Comparison of ENCODE assay signal across 9 mouse cellular contexts in genomic region chr4:45508469-45508868, GRCm38 (mm10). TPM values are rescaled to one million over a fixed set of nuclear protein-coding genes. Genes with fewer than 3 reads are reported as not detected.
DNase-seq lines count a peak whose midpoint lies in the region; ATAC-seq lines count a peak whose summit lies in the region.
"Had no signal": no experiment of that assay in that cellular context is flagged by ENCODE, and none has a peak within 500 bp of the region (broad histone marks: within the 10 kb centered on the region; RNA-seq: fewer than 3 reads in every experiment).

No protein-coding gene starts in this region.

- H3K27ac ChIP-seq in kidney, embryonic 15.5 days, result 0 out of 2 replicates have a peak overlapping the region, but pooled peaks have one; percentile 24
- H3K27ac ChIP-seq in kidney, embryonic 16.5 days (ENCODE audit: low read length), result no peak overlapping the region
- H3K27ac ChIP-seq in forebrain, embryonic 15.5 days (replicated peaks), result peak overlapping the region; percentile 71
- 0 out of 2 replicates have a peak overlapping the region, but pooled peaks have one; percentile 12 for H3K27ac ChIP-seq in limb, embryonic 12.5 days

- H3K36me3 ChIP-seq in kidney, embryonic 15.5 days, result no peaks in the 10 kb centered on the region
- no peaks in the 10 kb centered on the region for H3K36me3 ChIP-seq in kidney, embryonic 16.5 days (ENCODE audit: insufficient read depth, low read length)
- no peaks in the 10 kb centered on the region for H3K36me3 ChIP-seq in forebrain, embryonic 15.5 days
- no peaks in the 10 kb centered on the region for H3K36me3 ChIP-seq in limb, embryonic 12.5 days
- H3K36me3 ChIP-seq: G1E had no signal

- no peak overlapping the region for H3K4me2 ChIP-seq in kidney, embryonic 15.5 days
- H3K4me2 ChIP-seq in kidney, embryonic 16.5 days (replicated peaks; ENCODE audit: low read depth, low read length), result no peak overlapping the region
- no peak overlapping the region for H3K4me2 ChIP-seq in forebrain, embryonic 15.5 days (replicated peaks)
- H3K4me2 ChIP-seq in limb, embryonic 12.5 days, result no peak overlapping the region

- 71% methylated on average over 6 of the region's 6 CpGs for WGBS in kidney, embryonic 15.5 days
- 73% methylated on average over 6 of the region's 6 CpGs for WGBS in kidney, embryonic 16.5 days
- 26% methylated on average over 6 of the region's 6 CpGs for WGBS in forebrain, embryonic 15.5 days
- WGBS in limb, embryonic 12.5 days, result 26% methylated on average over 6 of the region's 6 CpGs

- H3K4me3 ChIP-seq in kidney, embryonic 15.5 days (replicated peaks), result no peak overlapping the region
- H3K4me3 ChIP-seq in kidney, embryonic 16.5 days (ENCODE audit: low read length), result no peak overlapping the region
- no peak overlapping the region for H3K4me3 ChIP-seq in forebrain, embryonic 15.5 days
- H3K4me3 ChIP-seq in limb, embryonic 12.5 days (replicated peaks), result no peak overlapping the region

- H3K9me3 ChIP-seq in kidney, embryonic 15.5 days (replicated peaks), result no peaks in the 10 kb centered on the region
- no peaks in the 10 kb centered on the region for H3K9me3 ChIP-seq in kidney, embryonic 16.5 days (ENCODE audit: low read length)
- H3K9me3 ChIP-seq in forebrain, embryonic 15.5 days, result no peaks in the 10 kb centered on the region
- no peaks in the 10 kb centered on the region for H3K9me3 ChIP-seq in limb, embryonic 12.5 days
- H3K9me3 ChIP-seq: G1E had no signal

- peaks cover 83% of the 10 kb centered on the region for H3K4me1 ChIP-seq in kidney, embryonic 15.5 days
- peaks cover 83% of the 10 kb centered on the region for H3K4me1 ChIP-seq in kidney, embryonic 16.5 days (ENCODE audit: insufficient read depth, low read length)
- H3K4me1 ChIP-seq in forebrain, embryonic 15.5 days, result peaks cover 61% of the 10 kb centered on the region
- peaks cover 73% of the 10 kb centered on the region for H3K4me1 ChIP-seq in limb, embryonic 12.5 days (replicated peaks)

- ATAC-seq in kidney, embryonic 15.5 days (replicated peaks; ENCODE audit: low FRiP score), result no peak
- ATAC-seq in kidney, embryonic 16.5 days (ENCODE audit: low FRiP score, low TSS enrichment), result no peak
- peak; percentile 52; the same call in 1 of the 2 replicates for ATAC-seq in forebrain, embryonic 15.5 days (replicated peaks)
- ATAC-seq in limb, embryonic 12.5 days (ENCODE audit: insufficient number of reproducible peaks, insufficient read depth, low FRiP score, low TSS enrichment, low read depth), result no peak
- ATAC-seq in inflammation-experienced regulatory T-cells, adult 6 months, result no peak

- H3K9ac ChIP-seq in kidney, embryonic 15.5 days, result no peak overlapping the region
- H3K9ac ChIP-seq in kidney, embryonic 16.5 days (replicated peaks; ENCODE audit: low read length), result no peak overlapping the region
- H3K9ac ChIP-seq in forebrain, embryonic 15.5 days (replicated peaks), result no peak overlapping the region
- no peak overlapping the region for H3K9ac ChIP-seq in limb, embryonic 12.5 days (replicated peaks)

- peak; percentile 82 for DNase-seq in brain, adult 2 months (ENCODE audit: low read depth, low spot score)
- DNase-seq in embryo, embryonic 10 days (ENCODE audit: low spot score), result no peak
- no peak for DNase-seq in urinary bladder, postnatal 25 days (ENCODE audit: low spot score)

- no peaks in the 10 kb centered on the region for H3K27me3 ChIP-seq in kidney, embryonic 15.5 days
- no peaks in the 10 kb centered on the region for H3K27me3 ChIP-seq in kidney, embryonic 16.5 days (ENCODE audit: insufficient read depth, low read length)
- no peaks in the 10 kb centered on the region for H3K27me3 ChIP-seq in forebrain, embryonic 15.5 days
- H3K27me3 ChIP-seq in limb, embryonic 12.5 days, result no peaks in the 10 kb centered on the region

RNA-seq across cellular contexts. Expression of gene Shb, which starts 23.8 kb away (rescaled TPM):
- polyA plus RNA-seq in kidney, embryonic 15.5 days (2015; fragmentation: Nextera tagmentation; extraction: Ambion mirVana), result 3.8 and 4.9 TPM in 2 replicates
- polyA plus RNA-seq in kidney, embryonic 16.5 days (2015; fragmentation: Nextera tagmentation; extraction: Ambion mirVana), result 2.7 and 3.1 TPM in 2 replicates
- 13.1 and 13.3 TPM in 2 replicates for polyA plus RNA-seq in forebrain, embryonic 15.5 days (2015; fragmentation: Nextera tagmentation; extraction: Ambion mirVana)
- 6.6 and 8.3 TPM in 2 replicates for polyA plus RNA-seq in limb, embryonic 12.5 days (2016; fragmentation: Nextera tagmentation; extraction: Ambion mirVana)
- polyA plus RNA-seq in inflammation-experienced regulatory T-cells, adult 6 months (2017; shearing (Covaris generic)), result under 1 TPM in 1 of 3 experiments, not detected in 2; 0.23 TPM
- polyA plus RNA-seq: G1E had no signal
